Mouse (Mus musculus) midbrain, embryonic 14.5 days (tissue): ENCODE results near the gene Rag1. TPM values are rescaled to one million over a fixed set of nuclear protein-coding genes. Genes with fewer than 3 reads are reported as not detected.

Experiments
- polyA plus RNA-seq: library from polyadenylated mRNA; unstranded; fragments of >200 nt; fragmentation: Nextera tagmentation; extraction: Ambion mirVana; gene quantifications from 2 replicates; pipeline ENCODE4 v1.2.1, GENCODE M21; 2014

The Rag1 gene
- polyA plus RNA-seq, 1 experiment from 2014 or later, result 0.20 TPM

Other genes with a start within 250 kb of the Rag1 start
- not detected in 2 replicates for gene Rag2, start 24.8 kb downstream of the Rag1 start, polyA plus RNA-seq
- gene B230118H07Rik, start within 50 bp of the Rag1 start, polyA plus RNA-seq, result 46.0 and 49.4 TPM in 2 replicates
- 6.6 and 11.5 TPM in 2 replicates for gene Traf6, start 28.9 kb upstream of the Rag1 start, polyA plus RNA-seq
- 2.5 and 4.9 TPM in 2 replicates for gene Prr5l, start 233.5 kb upstream of the Rag1 start, polyA plus RNA-seq
- gene Commd9, start 236.7 kb upstream of the Rag1 start, polyA plus RNA-seq, result 109 and 110 TPM in 2 replicates